Mouse (Mus musculus): Measurements from ENCODE around the gene Nop2.
A peak's percentile ranks its signal among the peaks of the same experiment; 100 is the strongest.

DNA sequence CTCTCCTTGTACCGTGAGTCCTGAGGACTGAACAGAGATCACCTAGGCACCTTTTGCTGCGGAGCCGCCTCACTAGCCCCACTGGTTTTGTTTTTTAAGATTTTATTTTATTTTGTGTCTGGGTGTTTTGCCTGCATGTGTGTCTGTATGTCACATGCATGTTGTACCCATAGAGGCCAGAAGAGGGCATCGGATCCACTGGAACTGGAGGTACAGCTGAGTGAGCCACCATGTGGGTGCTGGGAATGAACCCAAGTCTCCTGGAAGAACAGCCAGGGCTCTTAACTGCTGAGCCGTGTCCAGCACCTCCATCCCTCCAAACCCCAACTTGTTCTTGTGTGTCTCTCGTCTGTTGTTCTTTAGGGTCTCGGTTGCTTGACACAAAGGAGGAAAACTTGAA is 20.8 kb upstream of the Nop2 start:
- peak; percentile 36; the same call in 1 of the 2 replicates for TF ChIP-seq CTCF (IDR thresholded peaks at IDR 0.05; ENCODE audit: extremely low read depth, insufficient read depth, low read length)
- TF ChIP-seq POLR2A (IDR thresholded peaks at IDR 0.05; ENCODE audit: extremely low read depth, insufficient read depth, low read length): no peak
